Mouse (Mus musculus): ENCODE measurements around the gene Kif24. TPM values are rescaled to one million over a fixed set of nuclear protein-coding genes. Genes with fewer than 3 reads are reported as not detected.

The Kif24 gene
- polyA plus RNA-seq, 1 experiment from 2014 or later = 4.3 TPM

DNA sequence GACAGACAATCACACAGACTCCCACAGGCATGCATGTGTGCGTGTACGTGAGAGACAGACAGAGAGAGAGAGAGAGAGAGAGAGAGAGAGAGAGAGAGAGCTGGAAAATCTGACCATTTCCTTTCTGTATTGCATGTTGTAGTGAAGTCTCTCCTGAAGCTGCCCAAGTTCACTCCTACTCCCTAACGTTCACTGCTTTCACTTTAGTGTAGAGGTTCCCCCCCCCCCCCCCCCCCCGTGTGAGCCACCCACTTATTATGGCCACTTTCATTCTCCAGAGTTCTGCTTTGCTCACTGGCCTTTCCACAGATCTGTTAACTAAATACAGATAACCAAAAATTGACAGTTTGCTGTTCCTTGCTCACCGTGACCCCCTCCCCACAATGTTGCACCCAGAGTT, 116.8 kb downstream of the Kif24 start:
- no peak overlapping the region for H3K9ac ChIP-seq (ENCODE audit: low read length)
- no peaks in the 10 kb centered on the region for H3K9me3 ChIP-seq (ENCODE audit: control insufficient read depth, low read length)
- 0 out of 4 replicates have a peak overlapping the region, but pooled peaks of 1 of the 2 experiments have one; percentile 85 for H3K4me3 ChIP-seq (ENCODE audit: control insufficient read depth in 1 of 2, insufficient read depth in 1 of 2, low read depth in 1 of 2, low read length in 2 of 2)
- no peak for ATAC-seq (ENCODE audit: insufficient number of reproducible peaks, insufficient read depth, low FRiP score, low read depth)
- peak overlapping the region; percentile 2 to 72; a peak in 1 of 4 replicates for H3K27ac ChIP-seq (replicated peaks in 1 of 2; ENCODE audit: control insufficient read depth in 1 of 2, insufficient read depth in 1 of 2, low read depth in 2 of 2, low read length in 2 of 2)
- H3K4me2 ChIP-seq (ENCODE audit: low read length) = peak overlapping the region; percentile 84
- H3K4me1 ChIP-seq (ENCODE audit: control insufficient read depth in 2 of 2, insufficient read depth in 2 of 2, low read length in 2 of 2) = peaks cover 0 to 8% of the 10 kb centered on the region in 2 experiments; a peak in 1 of 4 replicates
- no peaks in the 10 kb centered on the region for H3K27me3 ChIP-seq (ENCODE audit: control insufficient read depth, insufficient read depth, low read length)
- WGBS = 26% methylated on average over 5 of the region's 5 CpGs
- H3K36me3 ChIP-seq (ENCODE audit: control insufficient read depth, insufficient read depth, low read length) = no peaks in the 10 kb centered on the region

DNA sequence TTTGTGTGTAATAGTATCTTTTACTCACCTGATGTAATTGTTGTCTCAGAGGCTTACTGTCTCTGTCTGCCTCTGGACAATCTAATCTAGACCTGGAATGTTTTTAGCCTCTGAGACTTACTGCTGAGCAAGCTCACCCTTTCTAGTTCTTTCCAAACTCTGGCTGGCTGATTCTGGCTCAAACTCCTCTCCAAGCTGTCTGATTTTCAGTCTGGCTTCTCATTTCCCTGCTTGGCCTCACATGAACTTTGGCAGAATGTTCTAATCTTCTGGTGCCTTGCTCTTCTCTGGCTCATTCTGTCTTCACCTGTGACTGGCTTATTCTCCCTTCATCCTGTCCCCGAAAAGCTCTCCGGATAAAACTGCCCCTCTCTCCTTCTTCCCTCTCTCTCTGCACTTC, 118.7 kb downstream of the Kif24 start:
- H3K4me2 ChIP-seq (ENCODE audit: low read length) = no peak overlapping the region
- no peak overlapping the region for H3K27ac ChIP-seq (replicated peaks in 1 of 2; ENCODE audit: control insufficient read depth in 1 of 2, insufficient read depth in 1 of 2, low read depth in 2 of 2, low read length in 2 of 2)
- 55% methylated on average over 2 of the region's 2 CpGs for WGBS
- no peaks in the 10 kb centered on the region for H3K9me3 ChIP-seq (ENCODE audit: control insufficient read depth, low read length)
- no peak overlapping the region for H3K4me3 ChIP-seq (ENCODE audit: control insufficient read depth in 1 of 2, insufficient read depth in 1 of 2, low read depth in 1 of 2, low read length in 2 of 2)
- no peak overlapping the region for H3K9ac ChIP-seq (ENCODE audit: low read length)
- no peaks in the 10 kb centered on the region for H3K27me3 ChIP-seq (ENCODE audit: control insufficient read depth, insufficient read depth, low read length)
- H3K36me3 ChIP-seq (ENCODE audit: control insufficient read depth, insufficient read depth, low read length) = no peaks in the 10 kb centered on the region
- ATAC-seq (ENCODE audit: insufficient number of reproducible peaks, insufficient read depth, low FRiP score, low read depth) = no peak
- peaks cover 0 to 8% of the 10 kb centered on the region in 2 experiments; a peak in 1 of 4 replicates for H3K4me1 ChIP-seq (ENCODE audit: control insufficient read depth in 2 of 2, insufficient read depth in 2 of 2, low read length in 2 of 2)

DNA sequence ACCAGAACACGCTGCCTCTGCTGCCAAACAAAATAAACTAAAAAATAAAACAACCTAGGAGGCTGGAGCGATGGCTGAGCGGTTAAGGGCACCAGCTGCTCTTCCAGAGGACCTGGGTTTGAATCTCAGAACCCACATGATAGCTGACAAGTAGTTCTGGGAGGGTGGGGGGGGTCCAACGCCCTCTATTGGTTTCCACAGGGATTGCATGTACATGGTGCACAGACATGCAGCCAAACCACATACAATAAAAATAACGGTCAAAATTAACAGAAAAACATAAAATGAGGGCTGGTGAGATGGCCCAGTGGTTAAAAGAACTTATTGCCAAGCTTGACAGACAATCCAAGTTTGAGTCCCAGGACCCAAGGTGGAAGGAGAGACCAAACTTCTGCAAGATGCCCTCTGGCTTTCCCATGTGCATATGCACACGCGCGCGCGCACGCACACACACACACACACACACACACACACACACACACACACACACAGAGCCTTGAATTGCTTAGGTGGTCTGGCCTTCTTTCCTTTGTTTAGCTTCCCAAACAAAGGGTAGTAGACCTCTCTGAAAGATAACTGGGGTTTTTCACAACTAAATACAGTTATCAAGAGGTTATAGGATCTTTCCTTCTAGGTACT, 123.7 kb downstream of the Kif24 start:
- no peaks in the 10 kb centered on the region for H3K9me3 ChIP-seq (ENCODE audit: control insufficient read depth, low read length)
- ATAC-seq (ENCODE audit: insufficient number of reproducible peaks, insufficient read depth, low FRiP score, low read depth) = no peak
- 82% methylated on average over 11 of the region's 11 CpGs for WGBS
- H3K9ac ChIP-seq (ENCODE audit: low read length) = no peak overlapping the region
- no peaks in the 10 kb centered on the region for H3K4me1 ChIP-seq (ENCODE audit: control insufficient read depth in 2 of 2, insufficient read depth in 2 of 2, low read length in 2 of 2)
- H3K27ac ChIP-seq (replicated peaks in 1 of 2; ENCODE audit: control insufficient read depth in 1 of 2, insufficient read depth in 1 of 2, low read depth in 2 of 2, low read length in 2 of 2) = no peak overlapping the region
- H3K36me3 ChIP-seq (ENCODE audit: control insufficient read depth, insufficient read depth, low read length) = no peaks in the 10 kb centered on the region
- H3K4me2 ChIP-seq (ENCODE audit: low read length) = no peak overlapping the region
- H3K4me3 ChIP-seq (ENCODE audit: control insufficient read depth in 1 of 2, insufficient read depth in 1 of 2, low read depth in 1 of 2, low read length in 2 of 2) = no peak overlapping the region
- no peaks in the 10 kb centered on the region for H3K27me3 ChIP-seq (ENCODE audit: control insufficient read depth, insufficient read depth, low read length)

Other genes with a start within 250 kb of the Kif24 start
- 41.6 and 45.4 TPM in 2 replicates for gene Ubap2, start 189.7 kb downstream of the Kif24 start, polyA plus RNA-seq (2014; fragmentation: Nextera tagmentation; extraction: Ambion mirVana)
- 33.2 and 34.2 TPM in 2 replicates for gene Dcaf12, start 150.0 kb downstream of the Kif24 start, polyA plus RNA-seq (2014; fragmentation: Nextera tagmentation; extraction: Ambion mirVana)
- 48.5 and 52.9 TPM in 2 replicates for gene Ubap1, start 115.9 kb downstream of the Kif24 start, polyA plus RNA-seq (2014; fragmentation: Nextera tagmentation; extraction: Ambion mirVana)
- 41.3 and 43.9 TPM in 2 replicates for gene Nudt2, start 264 bp upstream of the Kif24 start, polyA plus RNA-seq (2014; fragmentation: Nextera tagmentation; extraction: Ambion mirVana)
- 2.8 TPM in 2 replicates for gene AI464131, start 38.2 kb upstream of the Kif24 start, polyA plus RNA-seq (2014; fragmentation: Nextera tagmentation; extraction: Ambion mirVana)
- 0.30 TPM in 1 of 2 replicates, not detected in the other for gene 1110017D15Rik, start 52.4 kb upstream of the Kif24 start, polyA plus RNA-seq (2014; fragmentation: Nextera tagmentation; extraction: Ambion mirVana)
- gene Fam219a, start 104.7 kb upstream of the Kif24 start, polyA plus RNA-seq (2014; fragmentation: Nextera tagmentation; extraction: Ambion mirVana) = 2.9 TPM in 2 replicates
- gene Dnaic1, start 104.9 kb upstream of the Kif24 start, polyA plus RNA-seq (2014; fragmentation: Nextera tagmentation; extraction: Ambion mirVana) = 1.6 and 1.8 TPM in 2 replicates
- 3.9 and 6.3 TPM in 2 replicates for gene Enho, start 175.4 kb upstream of the Kif24 start, polyA plus RNA-seq (2014; fragmentation: Nextera tagmentation; extraction: Ambion mirVana)
- 1.2 and 2.8 TPM in 2 replicates for gene Cntfr, start 232.2 kb upstream of the Kif24 start, polyA plus RNA-seq (2014; fragmentation: Nextera tagmentation; extraction: Ambion mirVana)
- gene Il11ra1, start 235.1 kb upstream of the Kif24 start, polyA plus RNA-seq (2014; fragmentation: Nextera tagmentation; extraction: Ambion mirVana) = 120 and 136 TPM in 2 replicates
- gene Rpp25l, start 248.6 kb upstream of the Kif24 start, polyA plus RNA-seq (2014; fragmentation: Nextera tagmentation; extraction: Ambion mirVana) = 47.1 and 48.6 TPM in 2 replicates

All from heart, embryonic 14.5 days (tissue).